Mouse (Mus musculus): ENCODE measurements around the gene Fbxo7. TPM values are rescaled to one million over a fixed set of nuclear protein-coding genes. Genes with fewer than 3 reads are reported as not detected.

Fbxo7 gene
- polyA plus RNA-seq, 1 experiment = 38.2 TPM

GRCm38 (mm10) chr10:86056297-86056903, 34.6 kb downstream of the Fbxo7 start:
- H3K4me1 ChIP-seq (ENCODE audit: control insufficient read depth, insufficient read depth, low read length) = no peaks in the 10 kb centered on the region
- H3K4me3 ChIP-seq (ENCODE audit: insufficient read depth, low read length) = no peak overlapping the region
- no peak overlapping the region for H3K27ac ChIP-seq (ENCODE audit: insufficient read depth, low read length)
- TF ChIP-seq POLR2A (IDR thresholded peaks at IDR 0.05; ENCODE audit: extremely low read depth, insufficient read depth, low read length) (no peak), CTCF (IDR thresholded peaks at IDR 0.05; ENCODE audit: extremely low read depth, insufficient read depth, low read length) (no peak)

DNA sequence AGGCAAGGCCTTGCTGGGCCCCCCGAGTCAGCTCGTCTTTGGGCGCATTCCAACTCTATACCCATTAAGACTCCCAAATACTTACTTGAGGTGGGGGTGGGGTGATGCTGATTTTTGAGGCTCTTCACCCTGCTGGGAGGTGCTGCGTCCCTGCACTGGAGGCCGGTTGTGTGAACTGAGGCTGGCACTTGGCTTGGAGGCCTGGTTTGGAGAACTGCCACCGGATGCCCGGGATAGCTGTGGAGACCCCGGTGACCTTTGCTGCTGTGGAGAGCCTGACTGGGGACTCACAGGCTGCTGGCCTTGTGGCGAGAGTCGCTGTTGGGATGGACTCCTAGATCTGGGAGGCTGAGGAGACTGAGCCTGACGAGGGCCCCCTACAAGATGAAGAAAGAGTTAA, 35.5 kb downstream of the Fbxo7 start:
- H3K4me1 ChIP-seq (ENCODE audit: control insufficient read depth, insufficient read depth, low read length) = no peaks in the 10 kb centered on the region
- H3K27ac ChIP-seq (ENCODE audit: insufficient read depth, low read length) = no peak overlapping the region
- TF ChIP-seq POLR2A (IDR thresholded peaks at IDR 0.05; ENCODE audit: extremely low read depth, insufficient read depth, low read length) = no peak
- no peak for TF ChIP-seq CTCF (IDR thresholded peaks at IDR 0.05; ENCODE audit: extremely low read depth, insufficient read depth, low read length)
- H3K4me3 ChIP-seq (ENCODE audit: insufficient read depth, low read length) = no peak overlapping the region

DNA sequence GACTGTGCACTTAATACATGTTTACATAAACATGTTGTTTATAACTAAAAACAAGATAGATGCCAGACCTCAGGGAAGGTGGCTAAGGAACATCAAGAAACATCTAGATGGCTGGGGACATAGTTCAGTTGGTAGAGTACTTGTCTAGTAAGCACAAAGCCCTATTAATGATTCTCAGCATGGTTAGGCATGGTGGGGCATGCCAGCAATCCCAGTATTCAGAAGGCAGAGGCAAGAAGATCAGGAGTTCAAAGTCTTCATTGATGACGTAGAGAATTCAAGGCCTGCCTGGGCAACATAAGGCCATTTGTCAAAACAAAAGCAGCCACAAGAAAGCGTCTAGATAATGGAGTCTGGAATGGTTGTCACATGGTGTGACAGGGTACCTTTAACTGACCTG, 35.9 kb downstream of the Fbxo7 start:
- TF ChIP-seq POLR2A (IDR thresholded peaks at IDR 0.05; ENCODE audit: extremely low read depth, insufficient read depth, low read length) (no peak), CTCF (IDR thresholded peaks at IDR 0.05; ENCODE audit: extremely low read depth, insufficient read depth, low read length) (no peak)
- no peak overlapping the region for H3K27ac ChIP-seq (ENCODE audit: insufficient read depth, low read length)
- no peak overlapping the region for H3K4me3 ChIP-seq (ENCODE audit: insufficient read depth, low read length)
- no peaks in the 10 kb centered on the region for H3K4me1 ChIP-seq (ENCODE audit: control insufficient read depth, insufficient read depth, low read length)

- no peak for TF ChIP-seq POLR2A (IDR thresholded peaks at IDR 0.05; ENCODE audit: extremely low read depth, insufficient read depth, low read length)
- TF ChIP-seq CTCF (IDR thresholded peaks at IDR 0.05; ENCODE audit: extremely low read depth, insufficient read depth, low read length) = no peak
- Histone ChIP-seq H3K4me3 (ENCODE audit: insufficient read depth, low read length) (no peak overlapping the region), H3K4me1 (ENCODE audit: control insufficient read depth, insufficient read depth, low read length) (no peaks in the 10 kb centered on the region), H3K27ac (ENCODE audit: insufficient read depth, low read length) (no peak overlapping the region)
Measured at GRCm38 (mm10) chr10:86060267-86060666, 38.5 kb downstream of the Fbxo7 start.

DNA sequence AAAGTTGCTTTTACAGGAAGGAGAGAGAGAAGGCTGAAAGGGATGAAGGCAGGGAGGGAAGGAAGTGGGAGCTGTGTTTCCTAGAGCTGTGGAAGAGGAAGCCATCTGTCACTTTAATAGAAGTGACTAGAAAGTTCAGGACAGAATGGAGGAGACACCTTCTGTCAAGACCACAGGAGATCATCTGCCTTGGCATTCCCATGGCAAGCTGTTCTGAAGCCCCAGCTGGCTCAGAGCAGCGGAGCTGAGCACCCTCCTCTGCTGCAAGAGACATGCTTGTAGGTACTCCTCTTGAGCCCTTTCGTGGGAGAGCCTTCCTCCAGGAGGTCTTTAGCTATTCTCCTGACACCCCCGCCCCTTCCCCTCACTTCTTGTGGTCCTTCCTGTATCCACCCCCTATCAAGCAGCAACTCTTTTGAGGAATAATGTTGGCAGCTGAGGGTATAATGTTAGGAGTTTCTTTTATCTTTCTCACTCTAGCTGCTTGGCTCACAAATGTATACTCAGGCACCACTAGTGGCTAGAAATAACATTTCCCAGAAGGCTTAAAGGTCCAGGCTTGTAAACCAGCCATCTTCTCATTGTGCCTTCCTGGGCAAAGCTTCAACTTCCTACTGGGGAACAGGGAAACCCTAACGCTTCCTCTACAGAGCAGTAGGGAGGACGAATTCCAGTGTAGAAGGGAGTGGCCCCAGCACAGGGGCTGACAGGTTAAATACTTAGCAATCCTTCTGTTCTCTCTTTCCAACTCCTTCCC, 40.7 kb downstream of the Fbxo7 start:
- Histone ChIP-seq H3K27ac (ENCODE audit: insufficient read depth, low read length) (no peak overlapping the region), H3K4me1 (ENCODE audit: control insufficient read depth, insufficient read depth, low read length) (no peaks in the 10 kb centered on the region), H3K4me3 (ENCODE audit: insufficient read depth, low read length) (no peak overlapping the region)
- no peak for TF ChIP-seq CTCF (IDR thresholded peaks at IDR 0.05; ENCODE audit: extremely low read depth, insufficient read depth, low read length)
- TF ChIP-seq POLR2A (IDR thresholded peaks at IDR 0.05; ENCODE audit: extremely low read depth, insufficient read depth, low read length) = no peak

DNA sequence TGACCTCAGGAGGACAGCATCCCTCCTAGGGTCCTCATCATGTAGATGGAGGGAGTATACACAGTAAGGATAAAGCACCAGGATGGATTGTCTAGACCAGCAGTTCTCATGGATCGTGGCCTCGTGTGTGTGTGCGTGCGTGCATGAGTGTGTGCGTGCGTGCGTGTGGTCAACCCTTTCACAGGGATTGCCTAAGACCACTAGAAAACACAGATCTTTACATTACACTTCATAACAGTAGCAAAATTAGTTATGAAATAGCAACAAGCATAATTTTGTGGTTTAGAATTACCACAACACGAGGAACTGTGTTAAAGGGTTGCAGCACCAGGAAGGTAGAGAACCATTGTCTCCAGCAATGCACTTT, 41.2 kb downstream of the Fbxo7 start:
- H3K27ac ChIP-seq (ENCODE audit: insufficient read depth, low read length) = no peak overlapping the region
- H3K4me3 ChIP-seq (ENCODE audit: insufficient read depth, low read length) = no peak overlapping the region
- TF ChIP-seq POLR2A (IDR thresholded peaks at IDR 0.05; ENCODE audit: extremely low read depth, insufficient read depth, low read length) (no peak), CTCF (IDR thresholded peaks at IDR 0.05; ENCODE audit: extremely low read depth, insufficient read depth, low read length) (no peak)
- no peaks in the 10 kb centered on the region for H3K4me1 ChIP-seq (ENCODE audit: control insufficient read depth, insufficient read depth, low read length)

- TF ChIP-seq CTCF (IDR thresholded peaks at IDR 0.05; ENCODE audit: extremely low read depth, insufficient read depth, low read length) (peak; percentile 93), POLR2A (IDR thresholded peaks at IDR 0.05; ENCODE audit: extremely low read depth, insufficient read depth, low read length) (no peak)
- no peak overlapping the region for H3K27ac ChIP-seq (ENCODE audit: insufficient read depth, low read length)
- H3K4me1 ChIP-seq (ENCODE audit: control insufficient read depth, insufficient read depth, low read length) = no peaks in the 10 kb centered on the region
- H3K4me3 ChIP-seq (ENCODE audit: insufficient read depth, low read length) = no peak overlapping the region
Measured at GRCm38 (mm10) chr10:86064937-86065336, 43.2 kb downstream of the Fbxo7 start.

DNA sequence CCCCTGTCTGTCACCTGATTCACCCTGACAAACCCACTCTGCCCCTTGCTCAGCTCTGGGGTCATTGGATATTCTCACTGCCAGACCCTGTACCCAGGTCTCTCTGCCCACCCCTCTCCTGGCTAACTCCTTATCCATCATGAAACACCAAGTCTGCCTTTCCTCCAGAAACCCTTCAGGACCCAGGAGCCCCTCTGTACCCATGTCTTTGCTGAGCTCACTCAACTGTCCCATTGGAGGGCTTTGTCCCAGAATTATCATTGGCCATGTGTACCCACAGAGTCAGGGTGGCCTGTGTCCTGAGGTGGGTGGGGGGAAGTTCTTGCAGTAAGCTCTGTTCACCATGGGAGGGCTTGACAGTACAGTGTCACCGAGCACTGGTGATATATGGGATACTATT, 43.9 kb downstream of the Fbxo7 start:
- Histone ChIP-seq H3K27ac (ENCODE audit: insufficient read depth, low read length) (no peak overlapping the region), H3K4me3 (ENCODE audit: insufficient read depth, low read length) (no peak overlapping the region), H3K4me1 (ENCODE audit: control insufficient read depth, insufficient read depth, low read length) (no peaks in the 10 kb centered on the region)
- TF ChIP-seq CTCF (IDR thresholded peaks at IDR 0.05; ENCODE audit: extremely low read depth, insufficient read depth, low read length) (no peak), POLR2A (IDR thresholded peaks at IDR 0.05; ENCODE audit: extremely low read depth, insufficient read depth, low read length) (no peak)

DNA sequence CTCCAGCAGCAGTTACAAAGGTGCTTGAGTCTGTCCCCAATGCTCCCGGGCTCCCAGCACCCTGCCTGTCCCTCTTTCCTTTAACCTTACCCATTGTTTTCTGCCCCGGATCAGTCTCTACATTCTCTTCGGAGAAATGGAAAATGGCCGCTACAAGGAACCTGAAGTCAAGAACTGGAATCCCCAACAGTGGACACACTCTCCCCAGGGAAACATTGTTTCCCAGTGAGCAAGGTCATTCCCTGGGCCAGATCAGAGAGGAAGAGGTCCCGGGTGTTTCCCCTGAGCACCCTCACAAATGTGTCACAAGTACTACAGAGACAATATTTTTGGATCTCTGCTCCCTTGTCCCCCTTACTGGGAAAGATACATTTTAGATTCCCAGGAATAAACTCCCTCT, 44.9 kb downstream of the Fbxo7 start:
- TF ChIP-seq CTCF (IDR thresholded peaks at IDR 0.05; ENCODE audit: extremely low read depth, insufficient read depth, low read length) (no peak), POLR2A (IDR thresholded peaks at IDR 0.05; ENCODE audit: extremely low read depth, insufficient read depth, low read length) (no peak)
- no peak overlapping the region for H3K27ac ChIP-seq (ENCODE audit: insufficient read depth, low read length)
- H3K4me3 ChIP-seq (ENCODE audit: insufficient read depth, low read length) = no peak overlapping the region
- no peaks in the 10 kb centered on the region for H3K4me1 ChIP-seq (ENCODE audit: control insufficient read depth, insufficient read depth, low read length)

- TF ChIP-seq CTCF (IDR thresholded peaks at IDR 0.05; ENCODE audit: extremely low read depth, insufficient read depth, low read length) (no peak), POLR2A (IDR thresholded peaks at IDR 0.05; ENCODE audit: extremely low read depth, insufficient read depth, low read length) (no peak)
- Histone ChIP-seq H3K4me3 (ENCODE audit: insufficient read depth, low read length) (no peak overlapping the region), H3K27ac (ENCODE audit: insufficient read depth, low read length) (no peak overlapping the region), H3K4me1 (ENCODE audit: control insufficient read depth, insufficient read depth, low read length) (no peaks in the 10 kb centered on the region)
Measured at GRCm38 (mm10) chr10:86067911-86068310, 46.1 kb downstream of the Fbxo7 start.
